Mouse (Mus musculus) liver, embryonic 16.5 days (tissue): ENCODE results near the gene Bloc1s2. TPM values are rescaled to one million over a fixed set of nuclear protein-coding genes. Genes with fewer than 3 reads are reported as not detected.

Experiments used
- ATAC-seq: fragments of 200-750 bp; cut with Nextera tagmentation; 2 replicates; pipeline ENCODE4 v1.8.0; 2017; ENCODE audit warnings: low read depth, mild to moderate bottlenecking, moderate number of reproducible peaks, moderate library complexity
- H3K27ac ChIP-seq: fragments of 300-500 bp; sonication (generic); 2 replicates; pipeline ENCODE4 v1.5.1; 2014; ENCODE audit warnings: mild to moderate bottlenecking, low read length
- H3K27me3 ChIP-seq: fragments of 300-500 bp; sonication (generic); 2 replicates; pipeline ENCODE4 v1.6.1; 2014; ENCODE audit warnings: low read depth, low read length, mixed read lengths; ENCODE audit not compliant: control insufficient read depth, insufficient read depth
- H3K36me3 ChIP-seq: fragments of 300-500 bp; sonication (generic); 2 replicates; pipeline ENCODE4 v1.6.1; 2014; ENCODE audit warnings: mild to moderate bottlenecking; ENCODE audit not compliant: control insufficient read depth, insufficient read depth
- H3K4me1 ChIP-seq: fragments of 300-500 bp; sonication (generic); 2 replicates; pipeline ENCODE4 v1.6.1; 2014; ENCODE audit warnings: low read depth, low read length, mixed read lengths; ENCODE audit not compliant: control insufficient read depth
- H3K4me2 ChIP-seq: fragments of 300-500 bp; sonication (generic); 2 replicates; pipeline ENCODE4 v1.6.1; 2014; ENCODE audit warnings: low read depth, low read length, mixed read lengths
- H3K4me3 ChIP-seq: fragments of 300-500 bp; sonication (generic); 2 replicates; pipeline ENCODE4 v1.5.1; 2014; ENCODE audit warnings: low read depth, mild to moderate bottlenecking, low read length
- H3K9ac ChIP-seq: fragments of 300-500 bp; sonication (generic); 2 replicates; pipeline ENCODE4 v1.6.1; 2014; ENCODE audit warnings: low read depth, low read length
- H3K9me3 ChIP-seq: fragments of 300-500 bp; sonication (generic); replicated peaks from 2 replicates; pipeline ENCODE4 v1.6.1; 2016; ENCODE audit warnings: low read length; ENCODE audit not compliant: control insufficient read depth
- WGBS: fragments of 180-500 bp; shearing (Covaris S2); extraction: QIAGEN DNeasy Blood & Tissue Kit; methylation state at CpG from one replicate; pipeline ENCODE4 v1.1.7; 2014; ENCODE audit not compliant: insufficient replicate concordance; 5-methylcytosine and 5-hydroxymethylcytosine counted together
- polyA plus RNA-seq: library from polyadenylated mRNA; unstranded; fragments of >200 nt; fragmentation: Nextera tagmentation; extraction: Ambion mirVana; gene quantifications from 2 replicates; pipeline ENCODE4 v1.2.1, GENCODE M21; 2015

The Bloc1s2 gene
- polyA plus RNA-seq, 1 experiment from 2014 or later = 27.0 TPM

DNA sequence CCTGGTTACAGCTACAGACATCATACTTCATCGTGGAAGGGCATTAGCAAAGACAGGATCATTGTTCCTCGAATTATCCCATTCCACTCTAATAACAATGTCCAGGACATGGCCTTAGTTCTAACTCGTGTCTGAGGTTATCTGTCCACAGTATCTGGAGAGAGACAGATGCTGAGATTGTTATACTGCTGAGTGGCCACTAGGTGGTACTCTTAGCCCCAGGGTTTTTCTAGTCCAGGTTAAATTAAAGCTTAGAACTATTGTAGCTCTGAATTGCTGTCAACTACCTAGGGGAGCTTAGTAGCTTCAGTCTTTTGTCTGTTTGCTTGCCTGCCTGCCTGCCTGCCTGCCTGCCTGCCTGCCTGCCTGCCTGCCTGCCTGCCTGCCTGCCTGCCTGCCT is 15.3 kb upstream of the Bloc1s2 start:
- no peaks in the 10 kb centered on the region for H3K36me3 ChIP-seq
- no peak for ATAC-seq
- peaks cover 3% of the 10 kb centered on the region; the same call in 1 of the 2 replicates for H3K27me3 ChIP-seq
- H3K9ac ChIP-seq = no peak overlapping the region
- no peak overlapping the region for H3K4me2 ChIP-seq
- H3K27ac ChIP-seq = no peak overlapping the region
- no peaks in the 10 kb centered on the region for H3K4me1 ChIP-seq
- 4% methylated on average over 3 of the region's 3 CpGs for WGBS
- no peaks in the 10 kb centered on the region for H3K9me3 ChIP-seq
- H3K4me3 ChIP-seq = no peak overlapping the region

DNA sequence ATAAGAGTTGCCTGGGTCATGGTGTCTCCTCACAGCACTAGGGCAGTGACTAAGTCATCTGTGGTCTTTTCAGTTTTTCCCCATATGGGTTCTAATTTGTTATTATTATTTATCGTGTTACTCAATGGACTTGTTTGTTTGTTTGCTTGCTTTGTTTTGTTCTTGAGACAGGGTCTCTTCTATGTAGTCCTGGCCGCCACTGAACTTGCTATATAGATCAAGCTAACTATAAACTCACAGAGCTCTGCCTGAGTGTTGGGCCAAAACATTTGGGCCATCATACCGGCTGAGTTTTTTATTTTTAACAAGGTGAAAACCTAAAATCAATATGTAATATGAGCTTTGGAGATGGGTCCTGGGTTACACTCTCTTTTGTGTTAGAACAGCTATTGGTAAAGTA is 13.1 kb upstream of the Bloc1s2 start:
- no peaks in the 10 kb centered on the region for H3K4me1 ChIP-seq
- H3K4me3 ChIP-seq = no peak overlapping the region
- H3K9ac ChIP-seq = no peak overlapping the region
- H3K4me2 ChIP-seq = no peak overlapping the region
- peaks cover 5% of the 10 kb centered on the region; the same call in 1 of the 2 replicates for H3K27me3 ChIP-seq
- no peak for ATAC-seq
- no peaks in the 10 kb centered on the region for H3K36me3 ChIP-seq
- 62% methylated on average over 3 of the region's 3 CpGs for WGBS
- no peaks in the 10 kb centered on the region for H3K9me3 ChIP-seq
- no peak overlapping the region for H3K27ac ChIP-seq

DNA sequence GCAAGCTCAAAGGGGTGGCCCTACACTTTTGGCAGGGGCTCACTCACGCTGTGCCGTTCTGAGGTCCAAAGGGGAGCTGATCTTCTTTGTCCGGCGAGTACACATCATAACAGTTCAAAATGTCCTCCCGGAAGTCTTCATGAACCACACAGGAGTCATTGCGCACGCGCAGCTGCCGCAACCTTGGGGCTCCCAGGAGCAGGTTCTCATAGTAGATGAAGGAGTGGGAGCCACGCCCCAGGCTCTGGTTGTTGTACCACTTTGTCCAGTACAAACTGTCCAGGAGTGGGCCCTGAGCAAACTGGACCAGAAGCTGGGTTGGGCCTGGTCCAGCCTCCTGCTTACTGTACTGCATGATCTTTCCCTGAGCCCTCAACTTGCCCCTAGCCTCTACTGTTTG is 10.8 kb upstream of the Bloc1s2 start:
- no peak overlapping the region for H3K9ac ChIP-seq
- H3K27me3 ChIP-seq = peaks cover 5% of the 10 kb centered on the region; the same call in 1 of the 2 replicates
- no peak overlapping the region for H3K27ac ChIP-seq
- no peaks in the 10 kb centered on the region for H3K9me3 ChIP-seq
- H3K4me3 ChIP-seq = no peak overlapping the region
- 78% methylated on average over 10 of the region's 10 CpGs for WGBS
- no peak for ATAC-seq
- H3K4me1 ChIP-seq = no peaks in the 10 kb centered on the region
- H3K36me3 ChIP-seq = no peaks in the 10 kb centered on the region
- no peak overlapping the region for H3K4me2 ChIP-seq

DNA sequence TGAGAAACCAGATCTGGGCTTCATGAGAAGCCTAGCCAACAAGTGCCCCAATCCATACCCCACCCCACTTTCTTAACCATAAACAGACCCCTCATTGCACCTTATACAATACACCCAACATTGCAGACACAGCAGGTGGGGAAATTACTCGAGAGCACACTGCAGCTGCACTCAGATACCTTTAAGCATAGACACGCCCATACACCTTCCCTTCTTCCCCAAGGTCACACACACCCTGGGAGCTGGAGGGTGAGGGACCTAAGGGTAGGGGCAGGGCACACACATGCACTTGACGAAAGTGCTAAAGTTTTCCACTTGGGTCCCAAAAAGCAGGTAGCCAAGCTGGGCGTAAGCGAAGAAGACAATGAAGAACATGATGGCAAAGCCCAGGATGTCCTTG is 7.5 kb upstream of the Bloc1s2 start:
- H3K4me1 ChIP-seq = no peaks in the 10 kb centered on the region

DNA sequence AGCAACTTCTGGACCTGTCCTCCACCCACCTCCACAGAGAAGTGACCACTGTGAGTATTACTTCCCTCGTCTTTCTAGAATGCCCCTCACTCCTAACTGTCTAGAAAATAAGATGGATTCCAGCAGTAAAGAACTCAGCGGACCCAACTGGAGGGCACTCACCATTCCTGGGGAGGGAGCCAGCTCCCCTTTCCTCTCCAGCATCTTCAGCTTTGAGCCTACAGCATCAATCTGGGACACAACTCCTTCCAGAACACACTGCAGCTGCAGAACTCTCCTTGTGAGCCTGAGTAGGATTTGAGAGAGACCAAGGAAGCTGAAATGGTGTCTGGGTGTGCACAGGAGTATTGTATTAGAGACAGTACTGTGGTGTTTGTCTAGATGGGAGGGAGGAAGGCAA is 2.7 kb upstream of the Bloc1s2 start:
- Histone ChIP-seq H3K27me3 (no peaks in the 10 kb centered on the region), H3K4me3 (no peak overlapping the region), H3K4me1 (peaks cover 18% of the 10 kb centered on the region), H3K9ac (no peak overlapping the region), H3K4me2 (no peak overlapping the region), H3K9me3 (no peaks in the 10 kb centered on the region), H3K36me3 (no peaks in the 10 kb centered on the region), H3K27ac (no peak overlapping the region)
- no peak for ATAC-seq
- WGBS = 61% methylated on average over 2 of the region's 2 CpGs

More for the DNA sequence above, 7.5 kb upstream of the Bloc1s2 start:
- ATAC-seq = no peak
- WGBS = 63% methylated on average over 5 of the region's 5 CpGs
- no peak overlapping the region for H3K4me2 ChIP-seq
- H3K9ac ChIP-seq = no peak overlapping the region
- H3K36me3 ChIP-seq = no peaks in the 10 kb centered on the region
- H3K27me3 ChIP-seq = 0 out of 2 replicates have a peak, but pooled peaks cover 2% of the 10 kb centered on the region
- no peak overlapping the region for H3K4me3 ChIP-seq
- no peaks in the 10 kb centered on the region for H3K9me3 ChIP-seq
- H3K27ac ChIP-seq = no peak overlapping the region

DNA sequence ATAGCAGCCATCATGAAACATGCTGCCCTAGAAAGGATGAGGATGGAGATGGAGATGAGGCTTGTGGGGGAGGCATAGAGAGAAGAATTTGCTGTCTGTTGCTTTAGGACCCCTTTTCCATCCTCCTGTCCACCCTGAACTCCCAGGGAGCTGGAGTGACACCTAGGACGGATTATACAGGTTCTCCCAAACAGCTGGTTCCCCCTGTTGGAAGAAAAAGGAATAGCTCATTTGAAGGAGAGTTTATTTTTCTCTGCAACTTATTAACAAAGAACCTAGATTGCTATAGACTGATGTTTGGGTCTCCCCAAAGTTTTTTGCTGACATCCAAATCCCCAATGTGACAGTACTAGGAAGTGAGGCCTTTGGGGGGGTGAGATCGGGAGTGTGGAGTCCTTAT is 2.1 kb upstream of the Bloc1s2 start:
- Histone ChIP-seq H3K27ac (no peak overlapping the region), H3K4me2 (no peak overlapping the region), H3K4me1 (peaks cover 18% of the 10 kb centered on the region), H3K4me3 (no peak overlapping the region), H3K27me3 (no peaks in the 10 kb centered on the region), H3K36me3 (no peaks in the 10 kb centered on the region), H3K9ac (no peak overlapping the region), H3K9me3 (no peaks in the 10 kb centered on the region)
- no peak for ATAC-seq
- WGBS = 30% methylated on average over 2 of the region's 2 CpGs

DNA sequence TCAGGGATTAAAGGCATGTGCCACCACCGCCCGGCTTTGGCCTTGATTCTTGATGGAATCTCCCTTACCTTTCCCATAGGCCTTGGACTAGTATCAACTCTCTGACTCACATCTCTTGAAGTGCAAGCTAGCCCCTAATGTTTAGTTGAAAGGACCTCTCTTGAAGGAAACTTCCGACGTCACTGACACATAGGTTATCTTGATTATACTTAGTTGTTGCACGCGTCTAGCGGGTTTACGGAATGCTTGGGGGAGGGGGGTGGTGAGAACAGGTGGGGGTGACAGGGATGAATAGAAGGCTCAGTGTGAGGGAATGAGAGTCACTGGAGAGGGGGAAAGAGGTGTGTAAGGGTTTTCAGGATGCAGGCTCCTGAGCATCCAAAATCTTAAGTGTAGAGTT is 705 bp upstream of the Bloc1s2 start:
- H3K4me2 ChIP-seq = no peak overlapping the region; the same call in 1 of the 2 replicates
- no peak for ATAC-seq
- 86% methylated on average over 8 of the region's 8 CpGs for WGBS

DNA sequence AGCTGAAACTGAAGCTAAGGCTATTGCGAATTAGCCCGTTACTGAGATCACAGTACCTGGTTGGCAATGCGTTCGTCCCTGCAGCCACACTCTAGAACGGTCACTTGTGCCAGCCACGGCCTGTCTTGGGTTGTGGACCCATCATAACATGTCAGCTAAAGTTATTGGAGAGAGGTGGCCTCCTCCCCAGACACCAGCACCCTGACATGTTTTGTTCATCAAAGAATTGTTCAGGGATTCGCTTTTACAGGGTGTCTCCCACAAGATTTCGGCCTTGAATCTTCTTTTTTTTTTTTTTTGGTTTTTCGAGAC is 278 bp upstream of the Bloc1s2 start:
- peak overlapping the region; percentile 69 for H3K4me2 ChIP-seq
- no peak overlapping the region for H3K27ac ChIP-seq
- peaks cover 8% of the 10 kb centered on the region for H3K36me3 ChIP-seq
- H3K9ac ChIP-seq = peak overlapping the region; percentile 76
- WGBS = 59% methylated on average over 9 of the region's 9 CpGs
- ATAC-seq = no peak; the same call in none of the 2 replicates
- peaks cover 18% of the 10 kb centered on the region for H3K4me1 ChIP-seq
- H3K9me3 ChIP-seq = no peaks in the 10 kb centered on the region
- H3K27me3 ChIP-seq = no peaks in the 10 kb centered on the region
- H3K4me3 ChIP-seq = peak overlapping the region; percentile 80

More for the DNA sequence above, 705 bp upstream of the Bloc1s2 start:
- H3K9me3 ChIP-seq = no peaks in the 10 kb centered on the region
- H3K36me3 ChIP-seq = peaks cover 4% of the 10 kb centered on the region
- H3K4me3 ChIP-seq = no peak overlapping the region
- H3K4me1 ChIP-seq = peaks cover 18% of the 10 kb centered on the region
- H3K27ac ChIP-seq = no peak overlapping the region
- H3K27me3 ChIP-seq = no peaks in the 10 kb centered on the region
- H3K9ac ChIP-seq = no peak overlapping the region

DNA sequence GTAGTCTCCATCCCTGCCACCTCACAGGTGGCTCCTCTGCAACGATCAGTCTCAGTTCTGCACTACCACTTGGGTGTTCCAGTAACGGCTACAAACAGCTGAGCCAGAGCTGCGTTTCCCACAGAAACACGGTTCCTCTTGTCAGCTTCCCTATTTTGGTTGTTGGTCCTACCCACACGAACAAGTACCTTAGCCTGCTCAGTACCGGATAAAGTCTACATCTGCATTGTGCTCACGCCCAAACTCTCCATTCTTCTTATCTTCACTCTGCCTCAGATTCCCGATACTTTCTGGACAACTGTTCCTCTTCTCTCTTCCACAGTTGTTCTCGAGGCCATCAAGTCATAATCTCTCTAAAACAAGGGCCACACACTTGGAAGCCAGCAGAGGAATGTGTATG is 1.9 kb downstream of the Bloc1s2 start:
- H3K4me1 ChIP-seq = peaks cover 18% of the 10 kb centered on the region
- no peak overlapping the region for H3K9ac ChIP-seq
- ATAC-seq = no peak
- H3K4me2 ChIP-seq = no peak overlapping the region
- H3K9me3 ChIP-seq = no peaks in the 10 kb centered on the region
- 28% methylated on average over 9 of the region's 9 CpGs for WGBS
- H3K36me3 ChIP-seq = peaks cover 11% of the 10 kb centered on the region
- no peaks in the 10 kb centered on the region for H3K27me3 ChIP-seq
- no peak overlapping the region for H3K27ac ChIP-seq
- H3K4me3 ChIP-seq = no peak overlapping the region
